Mouse (Mus musculus): ENCODE measurements at regions not wholly inside any gene's neighbourhood (a gene's known extent, or its start where the extent isn't known, plus 50 kb on each side); places are given as distances from the start of the nearest gene placed in this dataset.

GRCm38 (mm10) chr11:24341650-24342049 lies 263.8 kb downstream of the Bcl11a start:
- DNase-seq = no peak

GRCm38 (mm10) chr11:24342176-24342575 lies 264.3 kb downstream of the Bcl11a start:
- no peak for DNase-seq

DNA sequence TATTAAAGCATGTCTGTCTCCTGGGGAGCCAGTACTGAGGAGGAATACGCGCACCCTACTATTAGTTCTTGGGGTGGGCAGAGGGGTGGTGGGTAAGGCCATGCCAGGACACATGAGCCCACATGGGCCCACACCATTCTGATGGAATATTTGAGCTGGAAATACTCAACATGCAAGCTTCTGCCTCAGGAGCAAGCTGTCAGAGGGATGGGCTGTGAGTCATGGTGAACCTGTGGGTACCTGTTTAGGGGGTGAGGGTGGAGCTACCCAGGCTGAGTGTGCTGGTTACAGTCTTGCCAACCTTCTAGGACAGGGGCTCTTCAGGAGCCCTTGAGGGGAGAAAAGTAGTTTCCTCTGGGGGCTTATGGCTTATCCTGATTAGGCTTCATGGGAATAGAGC lies 264.9 kb downstream of the Bcl11a start:
- DNase-seq = no peak

- DNase-seq = no peak
These were observed 269.4 kb downstream of the Bcl11a start for GRCm38 (mm10) chr11:24347225-24347624.

- DNase-seq = no peak
These were observed 270.9 kb downstream of the Bcl11a start for GRCm38 (mm10) chr11:24348741-24349140.

DNA sequence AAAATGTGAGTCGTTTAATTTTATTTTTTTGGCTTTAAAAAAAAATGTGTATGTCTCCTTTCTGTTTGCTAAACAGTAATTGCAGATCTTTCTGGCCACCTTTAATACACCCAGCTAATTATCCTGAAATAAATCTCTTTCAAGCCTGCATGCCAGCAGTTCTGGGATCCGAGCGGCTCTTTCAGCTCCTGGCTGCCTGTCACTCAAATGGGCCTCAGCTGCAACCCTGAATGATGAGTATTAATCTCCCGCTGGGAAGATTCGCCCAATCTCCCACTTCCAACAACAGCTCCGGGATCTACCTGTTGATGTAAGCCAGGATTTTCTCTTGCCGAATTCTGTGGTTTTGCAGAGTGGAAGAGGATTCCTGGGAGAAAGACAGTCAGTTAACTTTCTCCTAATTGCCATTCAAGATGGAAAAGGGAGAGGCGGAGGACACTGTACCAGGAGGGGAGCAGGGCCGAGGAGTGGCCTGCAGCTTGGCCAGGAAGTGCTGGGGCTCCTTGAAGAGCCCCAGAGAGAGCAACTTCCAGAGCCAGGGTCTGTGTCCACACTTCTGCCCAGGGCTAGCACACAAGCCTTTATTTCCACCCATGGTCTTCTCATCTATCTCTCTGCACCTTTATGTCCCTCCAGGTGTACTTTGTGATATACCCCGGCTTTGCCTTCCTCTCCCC lies 272.2 kb downstream of the Bcl11a start:
- DNase-seq = no peak

- DNase-seq = no peak
These were observed 273.0 kb downstream of the Bcl11a start for GRCm38 (mm10) chr11:24350839-24351238.

DNA sequence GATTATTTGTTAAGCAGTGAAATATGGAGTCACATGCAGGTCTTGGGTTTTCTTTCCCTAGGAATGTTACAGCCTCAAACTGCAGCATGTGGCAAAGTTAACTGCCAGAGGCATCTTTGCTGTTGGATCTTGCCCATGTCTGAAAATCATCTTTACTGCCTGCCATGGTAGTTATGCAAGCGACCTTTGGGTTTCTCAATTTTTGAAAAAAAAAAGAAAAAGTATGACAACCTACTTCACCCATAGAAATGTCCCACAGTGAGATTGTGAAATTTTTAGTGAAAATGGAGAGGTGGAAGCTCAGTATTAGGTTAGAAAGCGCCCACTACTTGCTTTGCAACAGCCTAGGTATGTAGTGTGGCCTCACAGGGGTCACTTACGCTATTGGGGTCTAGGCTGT lies 274.2 kb downstream of the Bcl11a start:
- DNase-seq = no peak

GRCm38 (mm10) chr11:24353056-24353455 lies 275.2 kb downstream of the Bcl11a start:
- no peak for DNase-seq

DNA sequence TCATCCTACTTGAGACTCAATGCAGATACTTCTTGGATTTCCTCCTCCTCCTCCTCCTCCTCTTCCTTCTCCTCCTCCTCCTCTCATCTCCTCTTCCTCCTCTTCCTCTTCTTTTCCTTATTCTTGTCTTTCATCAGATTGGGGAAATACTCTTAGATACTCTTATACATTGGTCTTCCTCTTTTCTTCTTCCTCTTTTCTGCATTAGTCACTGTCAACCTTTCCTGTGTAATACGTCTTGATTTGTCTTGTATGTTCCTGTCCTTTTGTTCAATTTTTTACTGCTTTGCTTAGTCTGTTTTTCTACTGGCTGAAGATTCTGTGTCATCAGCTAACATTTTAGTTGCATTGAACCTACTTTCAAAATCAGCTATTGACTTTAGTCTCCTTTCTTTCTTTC lies 279.5 kb downstream of the Bcl11a start:
- DNase-seq = no peak

DNA sequence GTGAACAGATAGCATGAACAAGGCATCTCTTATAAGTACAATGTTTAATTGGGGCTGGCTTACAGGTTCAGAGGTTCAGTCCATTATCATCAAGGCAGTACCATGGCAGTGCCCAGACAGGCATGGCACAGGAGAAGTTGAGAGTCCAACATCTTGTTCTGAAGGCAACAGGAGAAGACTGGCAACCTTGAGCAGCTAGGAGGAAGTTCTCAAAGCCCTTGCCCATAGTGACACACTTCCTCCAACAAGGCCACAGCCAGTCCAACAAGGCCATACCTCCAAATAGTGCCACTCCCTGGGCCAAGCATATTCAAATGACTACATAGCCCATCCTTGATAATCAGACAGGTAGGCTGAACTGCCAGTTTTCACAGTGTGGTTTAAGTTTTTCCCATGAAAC lies 281.2 kb downstream of the Bcl11a start:
- DNase-seq = no peak

DNA sequence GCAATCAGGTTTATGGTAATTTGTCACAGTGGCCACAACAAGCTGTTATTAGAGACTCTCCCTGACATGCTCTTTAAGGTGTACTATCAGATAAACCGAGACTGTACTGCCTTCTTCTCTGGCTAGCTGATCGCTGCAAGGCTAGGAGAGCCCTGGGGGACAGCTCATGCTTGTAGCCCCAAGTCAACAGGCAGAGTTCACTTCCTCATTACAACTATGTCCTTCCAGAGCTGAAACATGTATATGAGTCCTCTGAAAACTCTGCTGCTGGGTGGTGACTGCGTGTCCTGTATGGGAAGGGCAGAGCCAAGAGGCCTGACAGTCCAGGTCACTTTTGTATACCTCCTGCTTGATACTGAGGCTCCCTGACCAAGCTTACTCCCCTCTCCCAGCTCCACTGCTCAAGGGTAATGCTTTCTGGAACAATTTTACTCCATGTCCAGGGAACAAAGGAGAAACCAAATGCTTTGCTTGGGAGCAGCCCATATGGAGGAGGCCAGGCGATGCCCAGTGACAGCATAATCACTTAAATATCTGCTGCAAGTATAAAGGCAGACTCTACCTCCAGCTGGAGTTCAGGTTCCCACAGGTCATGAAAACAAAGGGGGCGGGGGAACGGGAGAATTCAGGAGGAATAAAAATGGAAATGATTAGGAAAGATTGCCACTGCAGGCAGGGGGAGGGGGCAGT lies 284.3 kb downstream of the Bcl11a start:
- no peak for DNase-seq

- DNase-seq = no peak
These were observed 284.8 kb downstream of the Bcl11a start for GRCm38 (mm10) chr11:24362688-24363035.

DNA sequence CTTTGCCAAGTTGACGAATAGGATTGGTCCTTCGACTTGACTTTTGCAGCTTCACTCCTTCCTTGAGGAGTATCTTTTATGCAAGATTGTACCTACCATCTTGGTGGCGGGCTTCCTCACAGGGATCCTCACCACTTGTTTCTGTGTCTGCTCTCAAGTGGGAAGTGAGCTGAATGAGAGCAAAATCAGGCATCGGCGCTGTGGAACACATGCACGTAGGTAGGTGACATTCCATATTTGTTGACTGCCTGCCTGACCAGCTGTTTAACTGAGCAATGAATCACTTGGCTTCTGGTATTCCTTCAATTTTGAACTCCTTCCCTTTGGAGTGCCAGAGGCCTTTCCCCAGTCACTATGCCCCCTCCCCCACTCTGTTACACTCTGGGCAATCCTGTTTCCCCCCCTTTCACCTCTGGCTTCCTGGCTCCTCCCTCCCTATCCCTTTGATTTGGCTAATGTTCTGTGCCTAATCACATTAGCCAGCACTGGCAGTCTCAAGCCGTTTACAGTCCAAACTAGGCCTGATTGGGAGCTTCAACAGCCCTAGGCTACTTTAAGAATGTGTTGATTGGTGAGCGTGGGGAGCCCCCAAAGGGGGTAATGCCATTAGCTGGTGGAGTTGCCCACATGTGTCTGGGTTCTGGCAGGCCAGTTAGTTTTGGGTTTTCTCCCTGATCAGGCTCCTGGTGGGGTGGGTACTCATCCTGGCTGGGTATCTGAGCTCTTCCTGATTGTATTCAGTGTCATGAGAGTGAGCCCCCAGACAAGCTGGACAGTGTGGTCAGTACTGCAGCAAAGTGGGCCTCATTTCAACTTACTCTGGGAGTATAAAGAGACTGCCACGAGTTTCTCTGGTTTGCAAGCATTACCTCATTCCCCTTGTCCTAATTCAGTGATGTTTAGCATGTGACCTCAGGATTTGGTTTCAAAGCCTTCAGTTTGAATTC lies 285.8 kb downstream of the Bcl11a start:
- DNase-seq = no peak

DNA sequence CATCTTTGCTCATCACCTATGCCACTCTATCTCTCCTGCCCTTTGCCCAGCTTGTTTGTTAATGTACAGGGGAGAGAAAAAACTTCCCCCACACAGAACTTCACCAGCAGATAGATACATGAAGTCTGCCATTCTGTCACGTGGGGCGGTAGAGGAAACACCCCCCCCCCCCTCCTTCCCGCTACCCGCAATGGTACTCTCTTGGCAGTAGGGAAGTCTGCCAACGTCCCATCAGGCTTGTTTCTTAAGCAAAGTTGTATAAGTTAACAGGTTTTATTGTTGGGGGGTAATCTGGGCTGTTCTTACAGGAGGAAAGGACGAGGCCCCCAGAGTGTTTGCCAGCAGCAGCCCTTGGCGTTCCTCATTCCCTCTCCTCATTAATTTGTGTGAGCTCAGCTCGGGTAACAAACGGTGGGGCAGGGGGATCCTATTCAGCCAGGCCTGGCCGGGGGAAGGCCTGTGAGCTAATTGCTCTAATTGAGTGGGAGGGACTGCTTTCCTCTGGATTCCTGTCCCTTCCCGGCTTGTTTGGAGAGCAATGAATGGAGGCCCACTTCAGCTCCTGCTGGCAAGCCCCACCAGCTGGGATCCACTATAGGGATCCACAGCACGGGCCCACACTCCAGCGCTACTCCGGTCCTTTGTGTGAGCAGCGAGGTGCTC lies 292.5 kb downstream of the Bcl11a start:
- DNase-seq = no peak

DNA sequence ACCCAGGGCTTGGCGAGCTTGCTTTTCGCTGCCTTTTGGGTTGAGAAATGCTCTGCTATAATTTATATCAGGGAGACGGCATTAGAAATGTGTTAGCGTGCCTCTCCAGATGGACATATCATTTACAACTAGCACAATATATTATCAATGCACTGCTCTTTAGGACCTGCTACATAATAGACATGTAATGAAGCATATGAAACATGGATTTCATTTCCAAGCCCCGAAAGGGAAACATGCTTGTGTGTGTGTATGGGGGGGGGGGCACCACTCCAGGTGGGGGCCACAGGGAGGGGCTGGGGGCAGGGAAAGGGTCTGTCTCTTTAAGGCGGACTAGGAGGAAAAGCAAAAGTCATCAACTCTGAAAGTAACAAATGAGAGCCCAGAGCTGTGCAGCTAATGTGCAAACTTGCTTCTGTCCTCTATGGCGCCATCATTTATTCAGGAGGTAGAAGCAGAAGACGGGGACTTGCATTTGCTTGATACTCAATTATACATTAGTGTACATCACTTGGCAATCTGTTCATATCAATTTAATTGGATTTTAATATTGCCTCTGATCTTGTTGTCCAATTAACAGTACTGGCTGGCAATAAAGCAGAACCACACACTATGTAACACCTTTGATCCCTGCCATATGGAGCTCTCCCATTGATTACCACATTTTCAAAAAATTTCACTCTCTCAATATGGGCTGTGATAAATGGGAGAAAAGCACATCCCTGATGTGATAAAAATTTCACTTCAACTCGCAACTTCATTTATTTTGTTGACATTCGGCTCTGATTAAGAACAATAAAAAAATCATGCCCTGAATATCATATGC lies 293.2 kb downstream of the Bcl11a start:
- DNase-seq = no peak

DNA sequence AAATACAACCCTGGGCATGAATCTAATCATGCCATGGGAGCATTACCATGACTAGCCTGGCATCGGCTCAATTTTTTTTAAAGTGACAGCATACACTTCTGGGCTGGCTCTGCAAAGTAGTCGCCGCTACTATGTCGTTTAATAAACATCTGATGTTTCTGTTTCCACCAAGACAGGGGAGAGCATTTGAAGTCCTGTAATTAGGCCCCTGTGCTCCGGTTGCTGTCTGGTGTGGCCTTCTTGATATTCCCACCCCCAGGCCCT lies 293.8 kb downstream of the Bcl11a start:
- DNase-seq = no peak

GRCm38 (mm10) chr11:24371963-24372362 lies 294.1 kb downstream of the Bcl11a start:
- no peak for DNase-seq

- DNase-seq = no peak
These were observed 294.8 kb downstream of the Bcl11a start for GRCm38 (mm10) chr11:24372616-24373015.

DNA sequence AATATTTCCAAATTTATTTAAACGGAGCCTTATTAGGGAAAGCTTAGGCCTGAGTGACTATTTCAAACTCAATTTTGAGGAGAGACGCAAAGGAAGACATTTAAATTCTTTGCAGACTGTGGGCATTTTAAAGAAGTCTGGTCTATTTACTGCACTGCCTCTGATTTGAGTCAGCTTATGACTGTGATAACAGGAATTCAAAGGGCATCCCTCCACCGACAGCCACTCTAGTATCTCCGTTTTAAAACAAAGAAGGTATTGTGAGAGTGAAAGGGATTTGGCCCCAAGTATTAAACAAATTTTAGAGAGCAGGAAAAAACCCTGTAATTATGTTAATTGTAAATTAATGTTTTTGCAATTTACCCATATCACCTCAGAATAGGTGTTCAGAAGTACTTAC lies 295.4 kb downstream of the Bcl11a start:
- DNase-seq = no peak

GRCm38 (mm10) chr11:24377530-24377929 lies 299.7 kb downstream of the Bcl11a start:
- no peak for DNase-seq

GRCm38 (mm10) chr11:24390578-24390977 lies 312.7 kb downstream of the Bcl11a start:
- no peak for DNase-seq

Measured in heart, postnatal 4 days (tissue).